Mouse (Mus musculus) MEL (cell line): Measurements from ENCODE around the gene Grik4.

Source experiments
- CHD1 ChIP-seq: IDR thresholded peaks from 2 replicates; pipeline ENCODE4 v1.6.1; 2012; ENCODE audit warnings: low read depth, mild to moderate bottlenecking, inconsistent platforms, low read length, improper control_type of control experiment
- CTCF ChIP-seq, 3 experiments: IDR thresholded peaks in 2 of 3; conservative IDR thresholded peaks in 1 of 3; 2 replicates each; pipeline ENCODE4 v1.5.1; 2011 to 2012; ENCODE audit warnings: low read length in 3 of 3, low read depth in 2 of 3, mild to moderate bottlenecking in 2 of 3, improper control_type of control experiment in 1 of 3, inconsistent platforms in 1 of 3, mixed read lengths in 1 of 3, moderate library complexity in 1 of 3; ENCODE audit not compliant: control insufficient read depth in 1 of 3, insufficient read depth in 1 of 3, poor library complexity in 1 of 3, severe bottlenecking in 1 of 3
- GATA1 ChIP-seq: IDR thresholded peaks from 2 replicates; pipeline ENCODE4 v1.6.1; 2011; ENCODE audit warnings: low read depth, low read length, improper control_type of control experiment
- MEF2A ChIP-seq: IDR thresholded peaks from 2 replicates; pipeline ENCODE4 v1.6.1; 2014; ENCODE audit warnings: low read depth, mild to moderate bottlenecking, inconsistent platforms, low read length, improper control_type of control experiment; ENCODE audit not compliant: poor library complexity, insufficient replicate concordance, severe bottlenecking; ENCODE audit errors: extremely low read depth
- POLR2A ChIP-seq, 2 experiments: IDR thresholded peaks; 2 replicates each; pipeline ENCODE4 v1.6.1; 2011 to 2012; ENCODE audit warnings: low read length in 2 of 2, mild to moderate bottlenecking in 2 of 2, control low read depth in 1 of 2, improper control_type of control experiment in 1 of 2, low read depth in 1 of 2, moderate library complexity in 1 of 2; ENCODE audit not compliant: control insufficient read depth in 1 of 2, insufficient read depth in 1 of 2, poor library complexity in 1 of 2
- ZC3H11A ChIP-seq: IDR thresholded peaks from 2 replicates; pipeline ENCODE4 v1.6.1; 2012; ENCODE audit warnings: low read depth, mild to moderate bottlenecking, inconsistent platforms, low read length, improper control_type of control experiment

DNA sequence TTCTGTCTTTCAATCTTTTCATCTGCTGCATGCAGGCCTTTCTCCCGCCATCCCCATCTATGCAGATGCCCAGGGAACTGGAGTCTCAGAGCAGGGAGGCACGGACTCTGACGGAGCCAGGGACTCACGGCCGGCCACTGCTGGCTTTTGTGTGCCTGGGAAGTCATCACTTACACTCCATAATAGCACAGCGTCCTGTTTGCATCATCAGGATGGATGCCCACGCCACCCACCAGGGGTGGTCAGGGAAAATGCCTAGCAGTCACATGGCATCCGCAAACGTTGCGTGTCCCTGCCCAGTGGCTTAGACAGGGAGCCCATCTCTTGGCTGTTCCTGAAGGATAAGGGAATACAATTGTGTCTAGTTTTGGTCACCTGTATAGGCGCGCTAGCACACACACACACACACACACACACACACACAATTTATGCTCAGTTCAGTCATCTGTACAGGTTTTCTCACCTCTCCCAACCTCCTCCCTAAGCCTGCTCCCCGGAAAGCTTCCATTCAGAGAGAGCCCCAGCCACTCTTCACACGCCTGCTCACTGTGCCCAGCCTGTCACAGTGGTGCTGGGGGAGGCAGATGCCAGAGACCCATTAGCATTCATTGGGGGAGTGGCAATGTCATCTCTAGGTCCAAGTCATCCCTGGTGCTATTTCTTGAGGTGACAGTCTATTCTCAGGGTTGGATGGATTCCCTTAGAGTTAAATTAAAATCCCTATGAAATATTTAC, 370.5 kb downstream of the Grik4 start:
- TF ChIP-seq CHD1 (no peak), ZC3H11A (no peak), CTCF (IDR thresholded peaks at IDR 0.05 in 2 of 3, conservative IDR thresholded peaks at IDR 0.05 in 1 of 3; ENCODE audit: control insufficient read depth in 1 of 3, insufficient read depth in 1 of 3, low read depth in 2 of 3, low read length in 3 of 3, poor library complexity in 1 of 3, severe bottlenecking in 1 of 3) (no peak), POLR2A (IDR thresholded peaks at IDR 0.05; ENCODE audit: control insufficient read depth in 1 of 2, insufficient read depth in 1 of 2, low read depth in 1 of 2, low read length in 2 of 2, poor library complexity in 1 of 2) (no peak), MEF2A (no peak), GATA1 (no peak)
